Mouse (Mus musculus): Measurements from ENCODE around the gene Tspo.
A peak's percentile ranks its signal among the peaks of the same experiment; 100 is the strongest.

Gene Tspo

DNA sequence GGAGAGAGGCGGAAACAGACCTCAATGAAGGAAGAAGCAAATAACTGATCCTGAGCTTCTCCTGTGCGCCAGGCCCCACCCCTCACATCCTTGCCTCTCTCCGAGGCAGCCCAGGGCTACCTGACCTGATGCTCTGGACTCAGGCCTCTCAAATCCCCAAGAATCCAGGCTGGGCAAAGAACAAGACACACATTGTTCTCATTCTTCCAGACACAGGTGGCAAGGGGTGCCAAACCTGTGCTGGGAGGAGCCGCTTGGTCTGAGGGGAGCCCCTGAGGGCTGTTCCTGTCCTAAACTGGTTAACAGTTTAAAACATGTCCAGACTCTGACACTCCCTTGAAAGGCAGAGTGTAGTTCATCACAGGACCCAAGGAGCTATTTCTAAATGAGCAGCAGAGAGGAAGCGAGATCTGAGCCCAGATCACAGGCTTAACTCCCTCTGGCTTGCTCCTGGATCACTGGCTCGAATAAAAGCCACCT is 21.4 kb downstream of the Tspo start:
- DNase-seq = no peak

DNA sequence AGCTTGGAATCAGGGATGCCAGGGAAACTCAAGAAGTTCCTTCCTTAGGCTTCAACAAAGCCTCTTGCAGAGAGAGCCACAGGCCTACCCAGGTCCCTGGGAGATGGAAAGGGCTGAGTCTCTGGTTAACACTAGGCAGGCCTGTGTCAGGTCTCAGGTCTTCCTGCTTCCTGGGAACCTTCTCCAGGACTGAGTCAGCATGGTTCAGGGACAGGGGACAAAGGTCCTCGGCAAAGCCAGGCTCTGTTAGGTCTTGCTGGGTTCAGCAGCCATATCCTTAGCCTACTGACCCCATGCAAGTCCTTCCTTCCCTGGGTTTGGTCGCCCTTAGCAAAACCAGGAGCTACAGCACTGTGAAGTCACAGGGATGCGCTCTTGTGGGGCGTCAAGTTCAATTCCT is 27.4 kb downstream of the Tspo start:
- no peak for DNase-seq

DNA sequence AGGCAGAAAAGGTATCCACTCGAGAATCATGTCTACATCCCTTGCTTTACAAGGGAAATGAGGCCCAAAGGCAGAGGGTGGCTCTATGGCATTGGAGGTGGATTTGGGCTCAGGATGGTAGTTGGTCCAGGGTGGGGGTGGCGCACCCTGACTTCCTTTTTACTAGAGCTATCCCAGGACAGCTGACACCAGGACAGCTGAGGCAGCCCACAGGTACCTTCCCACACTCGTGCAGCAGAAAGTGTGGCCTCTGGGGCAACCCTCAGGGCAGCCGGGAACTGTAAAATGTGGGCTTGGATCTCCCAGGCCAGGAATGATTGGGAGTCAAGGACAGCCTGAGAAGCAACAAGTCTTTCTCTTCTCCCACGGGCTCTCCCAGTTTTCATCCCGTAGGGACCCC is 28.4 kb downstream of the Tspo start:
- DNase-seq = no peak

DNA sequence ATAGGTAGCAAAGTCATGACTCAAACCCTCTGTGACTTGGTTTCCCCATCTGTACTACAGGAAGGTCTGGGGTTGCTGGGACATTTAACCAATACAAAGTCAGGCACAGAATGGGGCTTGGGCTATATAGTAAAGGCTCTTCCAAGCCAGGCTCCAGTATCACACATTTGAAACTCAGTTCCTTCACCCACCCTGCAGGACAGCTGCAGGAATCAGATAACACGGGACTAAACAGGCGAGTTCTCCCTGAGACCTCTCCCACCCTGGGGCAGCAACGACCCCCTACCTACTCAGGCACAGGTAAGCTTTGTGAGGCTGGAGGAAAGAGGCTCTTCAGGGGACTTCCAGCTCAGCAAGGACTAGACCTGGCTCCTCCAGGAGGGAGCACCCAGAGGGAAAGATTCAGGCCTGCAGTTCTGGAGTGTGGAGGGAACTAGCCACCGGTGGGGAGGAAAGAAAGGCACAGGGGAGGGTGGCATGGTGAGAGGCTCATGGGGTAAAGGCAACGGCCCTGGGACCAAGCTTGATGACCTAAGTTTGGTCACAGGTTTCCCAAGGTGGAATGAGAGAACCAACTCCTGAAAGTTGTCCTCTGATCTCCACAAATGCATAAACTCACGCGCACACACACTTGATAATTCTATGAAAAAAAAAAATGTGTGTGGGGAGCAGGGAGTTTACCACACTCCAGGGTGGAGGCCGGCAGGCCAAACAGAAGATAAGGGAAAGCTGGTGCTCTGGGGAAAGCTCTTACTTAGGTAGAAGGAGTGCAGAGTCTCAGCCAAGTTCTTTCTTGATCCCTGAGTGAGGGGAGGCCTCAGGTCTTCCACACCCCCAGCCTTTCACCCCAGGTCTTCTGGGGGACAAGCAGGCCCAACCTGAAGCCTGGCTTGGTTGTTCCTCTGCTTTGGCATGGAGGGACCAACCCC is 29.1 kb downstream of the Tspo start:
- DNase-seq = no peak

DNA sequence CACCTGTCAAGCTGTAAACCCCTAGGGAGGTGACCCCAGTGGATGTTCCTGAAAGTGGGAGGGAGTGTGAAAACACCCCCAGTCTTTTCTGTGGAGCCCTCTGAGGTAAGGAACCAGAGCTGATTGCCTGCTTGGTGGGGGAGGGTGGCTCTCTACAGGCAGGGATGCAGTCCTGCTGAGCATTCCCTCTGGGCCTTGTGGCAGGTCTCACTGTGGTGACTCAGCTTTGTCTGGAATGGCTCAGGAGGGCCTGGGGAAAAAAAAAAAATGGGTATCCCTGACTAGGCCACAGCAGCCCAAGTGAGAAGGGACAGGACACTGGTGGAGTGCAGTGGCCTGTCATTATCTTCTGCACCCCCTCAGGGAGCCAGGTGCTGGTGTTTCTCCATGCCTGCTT is 29.8 kb downstream of the Tspo start:
- DNase-seq = no peak

DNA sequence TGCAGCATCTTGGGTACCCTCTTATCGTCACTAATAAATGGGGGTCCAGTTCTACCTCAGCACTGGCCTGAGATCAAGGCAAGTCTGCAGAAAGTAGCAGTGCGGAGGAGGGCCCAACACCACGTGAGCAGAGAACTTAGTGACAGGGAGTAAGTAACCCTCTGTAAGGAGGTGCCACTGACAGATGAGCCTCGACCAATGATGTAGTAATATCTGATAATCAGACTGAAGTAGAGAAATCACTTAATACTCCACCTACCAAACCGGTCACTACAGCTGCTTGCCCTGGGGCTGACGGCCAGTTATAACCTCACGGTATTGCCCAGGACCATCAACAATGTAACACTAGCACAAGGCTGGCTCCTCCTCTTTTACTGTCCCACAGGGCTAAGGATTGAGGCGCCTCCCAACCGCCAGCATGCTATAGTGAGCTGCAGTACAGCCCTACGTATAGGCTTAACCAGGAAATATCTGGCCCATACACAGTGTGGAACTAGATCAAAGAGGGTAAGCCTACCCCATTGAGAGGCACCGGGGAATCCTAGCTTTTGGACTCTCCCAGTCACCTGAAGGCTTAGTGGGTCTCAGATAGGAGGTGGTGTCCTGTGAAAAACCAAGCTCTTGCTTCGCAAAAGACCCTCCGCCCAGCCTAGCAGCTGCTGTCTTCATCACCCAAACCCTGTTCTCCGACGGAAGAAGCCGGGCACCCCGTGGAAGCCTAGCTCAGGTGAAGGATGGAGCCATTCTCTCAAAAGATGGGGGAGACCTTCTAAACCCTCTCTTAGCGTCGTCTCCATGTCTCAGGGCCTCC is 30.5 kb downstream of the Tspo start:
- DNase-seq = no peak

DNA sequence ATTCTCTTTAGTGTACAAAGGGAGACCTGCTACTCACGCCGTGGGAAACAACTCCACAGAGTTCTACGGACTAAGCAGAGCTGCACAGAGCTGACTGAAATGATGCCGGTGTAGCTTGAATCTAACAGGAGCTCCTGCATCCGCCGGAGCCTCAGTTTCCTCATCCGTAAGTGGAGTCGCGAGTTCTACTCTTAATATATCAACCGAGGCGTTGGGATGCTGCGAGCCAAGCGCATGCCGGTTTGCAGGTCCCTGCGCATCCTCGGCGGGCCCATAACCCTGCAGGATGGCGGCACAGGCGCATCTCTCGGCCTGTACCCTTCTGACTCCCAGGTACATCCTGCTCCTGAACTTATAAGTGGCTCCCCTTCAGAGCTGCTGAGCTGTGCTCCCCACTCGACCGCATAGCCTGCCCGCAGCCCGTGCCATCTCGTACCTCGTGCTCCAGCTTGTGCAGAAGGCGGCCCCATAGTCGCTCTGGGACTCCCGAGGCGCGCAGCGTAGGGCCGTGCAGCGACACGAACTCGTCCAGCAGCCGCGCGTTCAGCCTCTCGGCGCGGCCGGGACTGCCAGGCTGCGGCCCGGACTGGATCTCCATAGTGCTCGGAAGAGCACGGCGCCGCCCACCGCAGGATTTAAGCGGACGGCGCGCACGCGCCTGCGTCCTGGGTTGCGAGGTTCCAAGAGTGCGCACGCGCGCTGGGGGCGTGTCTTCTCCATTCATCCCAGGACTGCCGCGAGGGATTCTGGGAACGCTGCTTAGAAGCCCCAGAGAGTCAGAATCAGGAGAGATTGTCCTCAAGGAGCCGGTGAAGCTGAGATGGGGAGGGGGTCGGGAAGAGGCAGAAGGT is 31.3 kb downstream of the Tspo start, which contains the start of gene Ttll12:
Gene Ttll12, minus strand, starts transcription at position 645 of the 851 bp plus-strand sequence.
- peak; percentile 95 to 98 for DNase-seq

DNA sequence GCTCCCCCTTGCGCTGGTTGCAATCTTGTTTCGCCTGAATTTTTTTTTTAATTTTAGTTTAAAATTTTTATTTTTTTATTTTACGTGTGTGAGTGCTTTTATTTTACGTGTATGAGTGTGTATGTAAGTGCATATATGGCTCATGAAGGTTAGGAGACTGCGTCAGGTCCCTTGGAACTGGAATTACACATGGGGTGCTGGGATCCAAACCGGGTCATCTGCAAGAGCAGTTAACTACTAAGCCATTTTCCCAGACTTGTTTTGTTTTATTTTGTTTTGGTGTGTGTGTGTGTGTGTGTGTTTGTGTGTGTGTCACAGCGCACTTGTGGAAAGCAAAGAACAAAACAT is 31.9 kb downstream of the Tspo start:
- DNase-seq = no peak

DNA sequence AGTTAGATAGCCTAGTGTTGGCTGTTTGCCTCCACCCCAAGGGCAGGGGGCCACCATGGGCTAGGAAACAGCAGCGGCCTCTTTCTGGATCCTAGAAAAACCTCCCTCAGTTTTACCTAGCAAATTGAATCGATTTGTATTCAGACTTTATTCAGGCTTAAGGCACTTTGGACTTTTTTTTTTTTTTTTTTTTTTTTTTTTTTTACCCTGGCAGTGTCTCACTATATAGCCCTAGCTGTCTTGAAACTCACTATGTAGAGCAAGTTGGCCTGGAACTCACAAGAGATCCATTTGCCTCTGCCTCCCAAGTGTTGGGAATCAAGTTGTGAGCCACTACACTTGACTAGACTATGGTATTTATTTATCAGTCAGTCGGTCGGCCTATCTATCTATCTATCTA is 33.4 kb downstream of the Tspo start:
- no peak for DNase-seq

DNA sequence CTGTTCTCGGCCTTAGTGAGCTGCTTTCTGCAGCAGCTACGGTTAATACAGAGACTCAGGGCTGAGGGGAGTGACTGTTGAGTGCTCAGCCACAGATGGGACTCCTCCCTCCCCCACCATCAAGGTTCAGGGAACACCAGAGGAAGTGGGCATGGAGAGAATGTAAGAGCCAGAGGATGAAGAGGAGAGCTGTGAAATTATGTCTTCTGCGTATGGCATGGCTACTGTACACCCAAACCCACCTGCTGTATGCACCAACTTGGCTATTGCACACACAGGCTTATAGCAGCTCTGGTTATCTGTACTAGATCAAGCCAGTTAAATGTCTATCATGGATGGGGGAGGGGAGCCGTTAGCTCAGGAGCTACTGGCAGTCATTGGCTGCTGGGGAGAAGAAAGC is 37.8 kb downstream of the Tspo start:
- no peak for DNase-seq

DNA sequence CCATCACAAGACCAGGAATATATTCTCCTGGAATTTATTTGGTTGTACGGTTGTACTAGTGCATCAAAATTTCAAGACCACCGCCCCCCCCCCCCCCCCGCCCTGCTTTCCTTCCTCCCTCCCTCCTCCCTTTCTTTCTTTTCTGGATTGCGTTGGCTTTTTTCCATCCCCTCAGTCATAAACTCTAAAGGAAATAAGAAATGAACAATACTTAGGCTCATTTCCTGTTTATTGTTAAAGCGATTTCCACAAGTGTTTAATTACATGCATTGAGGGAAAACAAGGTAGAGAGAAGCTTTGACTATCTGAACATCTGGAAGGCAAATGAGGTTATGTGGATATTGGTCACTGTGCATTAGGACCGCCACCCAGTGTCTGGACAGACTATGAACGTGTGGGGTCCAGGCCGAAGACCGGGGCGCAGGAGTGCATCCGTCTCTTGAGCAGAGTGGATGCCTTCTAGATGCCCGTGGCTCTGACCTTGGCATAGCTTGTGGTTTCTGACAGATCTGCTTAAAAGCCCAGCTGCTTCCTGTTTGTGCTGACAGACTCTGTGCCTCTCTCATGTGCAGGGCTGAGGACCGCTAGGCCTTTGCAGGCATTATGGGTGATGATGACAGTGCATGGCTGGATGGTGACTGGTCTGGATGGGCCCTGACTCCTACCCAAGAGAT is 39.1 kb downstream of the Tspo start:
- no peak for DNase-seq

DNA sequence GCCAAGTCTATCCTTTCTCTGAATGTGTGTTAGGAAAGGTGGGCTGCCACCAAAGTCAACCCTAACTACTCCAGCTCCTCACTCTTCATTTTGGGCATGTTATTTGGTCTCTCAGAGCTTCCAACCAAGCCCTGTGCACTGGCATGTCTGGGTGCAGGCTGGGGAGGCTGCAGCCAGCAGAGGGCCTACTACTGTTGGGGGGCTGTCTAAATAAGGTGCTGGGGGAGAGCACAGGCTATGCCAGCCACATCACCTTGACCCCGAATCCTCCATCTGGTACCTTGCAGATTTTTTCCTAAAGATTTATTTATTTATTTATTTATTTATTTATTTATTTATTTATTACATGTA is 39.6 kb downstream of the Tspo start:
- DNase-seq = no peak

DNA sequence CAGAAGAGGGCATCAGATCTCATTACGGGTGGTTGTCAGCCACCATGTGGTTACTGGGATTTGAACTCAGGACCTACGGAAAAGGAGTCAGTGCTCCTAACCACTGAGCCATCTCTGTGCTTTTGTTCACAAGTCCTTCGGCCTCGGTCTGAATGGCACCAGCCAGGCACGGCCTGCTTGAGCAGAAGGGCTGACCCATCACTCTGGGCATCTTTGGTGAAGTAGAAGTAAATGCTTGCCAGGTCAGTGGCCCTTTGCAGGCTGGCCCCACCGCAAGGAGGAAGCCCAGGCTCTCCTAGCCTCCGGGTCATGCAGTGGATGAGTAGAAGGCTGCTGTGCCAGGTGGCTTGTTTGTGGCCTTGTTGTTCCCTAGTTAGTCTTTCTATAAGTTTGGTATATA is 40.0 kb downstream of the Tspo start:
- DNase-seq = no peak

DNA sequence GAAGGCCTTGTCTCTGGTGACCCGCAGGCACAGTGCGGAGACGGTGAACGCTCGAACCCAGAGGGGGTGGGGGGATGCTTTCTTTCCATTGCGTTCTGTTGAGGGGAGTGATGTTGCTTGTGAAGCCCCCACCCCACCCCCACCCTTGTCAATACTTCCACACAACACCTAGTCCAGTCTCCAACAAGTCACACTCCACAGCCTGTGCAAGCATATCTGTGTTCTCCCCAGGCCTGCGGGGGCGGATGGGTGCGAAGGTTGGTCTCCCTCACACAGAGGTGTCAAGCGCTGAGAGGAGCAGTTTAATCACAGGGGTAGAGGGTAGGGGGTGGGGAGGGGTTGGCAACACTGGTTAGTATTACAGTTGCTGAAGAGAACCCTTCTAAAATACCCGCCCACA is 42.8 kb downstream of the Tspo start:
- no peak for DNase-seq

DNA sequence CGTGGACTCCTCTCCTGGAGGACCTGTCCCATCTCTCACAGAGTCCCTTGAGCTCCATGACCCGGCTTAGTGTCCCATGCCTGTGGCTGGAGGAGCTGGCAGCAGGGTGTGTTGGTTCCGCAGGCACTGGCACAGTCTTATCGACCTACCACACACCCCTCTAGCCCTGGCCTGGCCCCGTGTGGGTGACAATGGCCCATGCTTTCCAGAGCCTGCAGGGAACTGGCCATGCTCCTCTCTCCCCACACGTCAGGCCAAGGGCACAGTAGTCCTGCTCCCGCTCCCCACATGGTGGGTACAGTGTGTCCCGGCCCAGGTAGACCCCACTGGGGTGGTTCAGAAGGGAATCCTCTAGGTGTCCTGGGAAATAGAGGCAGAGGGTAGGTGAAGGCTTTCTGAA is 43.3 kb downstream of the Tspo start:
- no peak for DNase-seq

DNA sequence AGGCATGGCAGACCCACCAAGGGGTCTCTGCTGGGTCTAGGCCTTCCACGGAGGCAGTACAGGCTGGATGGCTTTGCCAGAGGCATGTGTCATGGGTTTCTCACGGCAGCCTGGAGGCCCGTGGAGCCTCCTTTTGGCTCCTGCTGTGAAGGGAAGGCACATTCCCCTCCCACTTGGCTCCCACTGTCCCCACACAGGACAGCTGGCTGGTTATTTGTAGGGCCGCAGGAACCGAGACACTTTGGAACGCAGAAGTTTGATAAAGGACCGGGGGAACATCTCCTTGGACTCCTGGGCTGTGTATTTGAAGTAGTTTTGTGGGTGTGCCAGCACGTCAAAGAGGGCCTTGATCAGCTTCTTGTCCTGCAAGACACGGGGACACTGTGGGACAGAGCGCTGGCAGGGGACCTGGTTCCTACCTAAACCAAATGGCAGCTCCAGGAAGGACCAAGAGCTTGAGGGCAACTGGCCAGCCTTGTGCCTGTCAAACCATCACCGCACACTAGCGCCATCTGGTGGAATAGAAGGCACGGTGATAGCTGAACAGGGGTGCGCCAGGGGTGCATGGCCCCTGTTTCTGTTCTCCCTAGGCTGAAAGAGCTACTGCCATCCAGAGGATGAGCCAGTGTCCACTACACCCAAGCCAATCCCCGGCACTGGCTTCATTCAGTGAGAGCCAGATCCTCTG is 43.9 kb downstream of the Tspo start:
- DNase-seq = peak; percentile 72 to 86

DNA sequence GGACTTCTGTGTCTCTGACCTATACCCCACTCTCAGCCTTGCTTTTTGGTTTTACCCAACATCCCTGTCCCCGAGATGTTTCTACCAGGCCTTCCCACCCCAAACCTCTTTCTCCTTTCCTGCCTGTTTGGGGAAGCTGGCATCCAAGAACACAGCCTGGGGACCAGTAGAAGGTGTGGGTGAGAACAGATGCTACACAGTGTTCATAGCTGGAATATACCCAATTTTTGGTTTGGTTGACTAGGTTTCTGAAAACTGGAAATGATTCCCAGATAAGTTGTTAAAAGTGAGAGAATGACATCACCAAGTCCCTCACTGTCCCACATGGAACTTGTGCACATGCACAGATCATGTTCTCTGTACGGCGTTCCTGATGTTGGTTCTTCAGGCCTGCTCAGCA is 51.9 kb downstream of the Tspo start:
- DNase-seq = no peak
